Mouse (Mus musculus) midbrain, postnatal 0 days (tissue): ENCODE results near the gene Rita1. TPM values are rescaled to one million over a fixed set of nuclear protein-coding genes. Genes with fewer than 3 reads are reported as not detected.

Experiments
- ATAC-seq: fragments of 200-750 bp; cut with Nextera tagmentation; 2 replicates; pipeline ENCODE4 v1.8.0; 2017; ENCODE audit warnings: moderate number of reproducible peaks, mild to moderate bottlenecking, moderate TSS enrichment, moderate library complexity; ENCODE audit not compliant: low FRiP score
- DNase-seq: peaks from one replicate; pipeline ENCODE4 v3.0.0-alpha.2; 2015; ENCODE audit warnings: low spot score
- H3K27ac ChIP-seq: fragments of 300-500 bp; sonication (generic); 2 replicates; pipeline ENCODE4 v1.5.1; 2014; ENCODE audit warnings: low read depth, mild to moderate bottlenecking, low read length, mixed read lengths
- H3K27me3 ChIP-seq: fragments of 300-500 bp; sonication (generic); 2 replicates; pipeline ENCODE4 v1.6.1; 2014; ENCODE audit warnings: low read length, control low read depth, mixed read lengths; ENCODE audit not compliant: insufficient read depth
- H3K36me3 ChIP-seq: fragments of 300-500 bp; sonication (generic); 2 replicates; pipeline ENCODE4 v1.6.1; 2014; ENCODE audit warnings: low read length, control low read depth, mixed read lengths; ENCODE audit not compliant: insufficient read depth
- H3K4me1 ChIP-seq: fragments of 300-500 bp; sonication (generic); 2 replicates; pipeline ENCODE4 v1.6.1; 2014; ENCODE audit warnings: mild to moderate bottlenecking, control low read depth, antibody characterized with exemption, low read length, mixed read lengths; ENCODE audit not compliant: insufficient read depth
- H3K4me2 ChIP-seq: fragments of 300-500 bp; sonication (generic); 2 replicates; pipeline ENCODE4 v1.6.1; 2014; ENCODE audit warnings: low read depth, mild to moderate bottlenecking, low read length, mixed read lengths; ENCODE audit not compliant: poor library complexity, severe bottlenecking
- H3K4me3 ChIP-seq: fragments of 300-500 bp; sonication (generic); 2 replicates; pipeline ENCODE4 v1.5.1; 2014; ENCODE audit warnings: low read depth, mild to moderate bottlenecking, low read length, moderate library complexity
- H3K9ac ChIP-seq: fragments of 300-500 bp; sonication (generic); replicated peaks from 2 replicates; pipeline ENCODE4 v1.6.1; 2014; ENCODE audit warnings: mild to moderate bottlenecking, low read length, moderate library complexity, mixed read lengths; ENCODE audit not compliant: poor library complexity, severe bottlenecking
- H3K9me3 ChIP-seq: fragments of 300-500 bp; sonication (generic); 2 replicates; pipeline ENCODE4 v1.6.1; 2016; ENCODE audit warnings: low read length, control low read depth
- CTCF ChIP-seq: IDR thresholded peaks from 2 replicates; pipeline ENCODE4 v1.5.1; 2016; ENCODE audit warnings: antibody characterized with exemption, mild to moderate bottlenecking
- WGBS: fragments of 180-500 bp; shearing (Covaris S2); extraction: QIAGEN DNeasy Blood & Tissue Kit; methylation state at CpG from one replicate; pipeline ENCODE4 v1.1.7; 2014; 5-methylcytosine and 5-hydroxymethylcytosine counted together
- polyA plus RNA-seq: library from polyadenylated mRNA; unstranded; fragments of >200 nt; fragmentation: Nextera tagmentation; extraction: Ambion mirVana; gene quantifications from 2 replicates; pipeline ENCODE4 v1.2.1, GENCODE M21; 2015
- total RNA-seq: library from RNA; depleted of rRNA; stranded (reverse); fragments of >200 nt; gene quantifications from 2 replicates; pipeline ENCODE4 v1.2.3, GENCODE M21; 2014

Gene Rita1
- total and polyA plus RNA-seq, 2 experiments from 2014 or later: 31.4 to 43.6 TPM

DNA sequence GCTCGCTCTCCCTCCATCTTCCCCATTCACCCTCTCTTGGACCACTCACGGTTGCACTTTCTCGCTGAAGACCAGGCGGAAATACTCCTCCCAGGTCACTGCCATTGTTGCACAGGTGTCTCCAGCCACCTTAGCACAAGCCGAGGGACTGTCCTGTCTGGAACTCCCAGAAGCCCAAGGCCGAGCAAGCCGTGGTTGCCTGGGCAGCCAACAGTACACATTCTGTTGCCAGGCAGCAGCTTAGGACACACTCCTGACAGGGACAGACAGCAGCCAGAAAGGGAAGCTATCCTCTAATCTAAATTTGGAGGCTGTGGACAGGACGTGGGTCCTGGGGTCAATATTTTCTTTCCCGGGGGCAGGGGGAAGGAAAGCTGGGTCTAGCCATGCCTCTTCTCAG, 21.7 kb upstream of the Rita1 start, which contains the start of gene Cfap73:
Gene Cfap73 (minus strand): TSS at position 105 of the 400 bp plus-strand sequence.
- H3K4me1 ChIP-seq: no peaks in the 10 kb centered on the region
- no peak within 1 kb of the TSS for H3K4me2 ChIP-seq
- H3K27ac ChIP-seq: no peak within 1 kb of the TSS
- TF ChIP-seq CTCF: no peak
- no peaks in the 10 kb centered on the region for H3K36me3 ChIP-seq
- H3K4me3 ChIP-seq: no peak within 1 kb of the TSS
- H3K9ac ChIP-seq: no peak within 1 kb of the TSS
- ATAC-seq (no peak), DNase-seq (no peak)
- WGBS: 44% methylated on average over 9 of the region's 9 CpGs
- H3K27me3 ChIP-seq: no peaks in the 10 kb centered on the region
- H3K9me3 ChIP-seq: no peaks in the 10 kb centered on the region

- no peak for DNase-seq
- Histone ChIP-seq H3K9me3 (no peaks in the 10 kb centered on the region), H3K36me3 (peaks cover 12% of the 10 kb centered on the region), H3K4me2 (no peak overlapping the region), H3K27me3 (no peaks in the 10 kb centered on the region), H3K4me1 (no peaks in the 10 kb centered on the region), H3K4me3 (no peak overlapping the region), H3K9ac (no peak overlapping the region), H3K27ac (no peak overlapping the region)
- no peak for ATAC-seq
- peak; percentile 52 for TF ChIP-seq CTCF
- WGBS: 91% methylated on average over 5 of the region's 5 CpGs
Observed at GRCm38 (mm10) chr5:120631892-120632291, 19.5 kb upstream of the Rita1 start.

DNA sequence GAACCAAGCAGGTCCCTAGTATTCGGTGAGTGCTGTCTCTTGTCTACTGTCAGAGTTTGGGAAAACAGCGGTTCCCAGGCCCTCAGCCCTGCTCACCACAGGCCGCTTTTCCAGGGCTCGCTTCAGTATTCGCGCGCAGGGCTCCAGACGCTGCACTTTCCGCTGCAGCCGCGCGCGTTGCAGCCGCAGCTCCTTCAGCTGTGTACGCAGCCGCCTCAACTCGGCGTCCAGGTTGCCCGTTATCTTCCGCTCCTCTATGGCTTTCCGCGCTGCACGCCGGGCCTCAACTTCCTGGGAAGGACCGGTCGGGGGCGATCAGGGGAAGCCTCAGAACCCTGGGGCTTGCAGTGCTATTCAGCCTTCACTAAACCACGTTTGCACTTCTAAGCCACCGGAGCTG, 18.7 kb upstream of the Rita1 start:
- 0 out of 2 replicates have a peak overlapping the region, but pooled peaks have one; percentile 33 for H3K9ac ChIP-seq
- no peaks in the 10 kb centered on the region for H3K4me1 ChIP-seq
- TF ChIP-seq CTCF: no peak
- DNase-seq (peak; percentile 29), ATAC-seq (no peak)
- peaks cover 15% of the 10 kb centered on the region for H3K36me3 ChIP-seq
- H3K27me3 ChIP-seq: no peaks in the 10 kb centered on the region
- 12% methylated on average over 29 of the region's 29 CpGs for WGBS
- H3K9me3 ChIP-seq: no peaks in the 10 kb centered on the region
- no peak overlapping the region for H3K27ac ChIP-seq
- 0 out of 2 replicates have a peak overlapping the region, but pooled peaks have one; percentile 10 for H3K4me3 ChIP-seq
- H3K4me2 ChIP-seq: peak overlapping the region; percentile 49

GRCm38 (mm10) chr5:120628624-120629023, 16.2 kb upstream of the Rita1 start:
- Histone ChIP-seq H3K4me1 (no peaks in the 10 kb centered on the region), H3K4me3 (no peak overlapping the region), H3K27ac (no peak overlapping the region), H3K4me2 (no peak overlapping the region), H3K9me3 (no peaks in the 10 kb centered on the region), H3K27me3 (no peaks in the 10 kb centered on the region), H3K9ac (no peak overlapping the region), H3K36me3 (peaks cover 38% of the 10 kb centered on the region)
- DNase-seq: no peak
- TF ChIP-seq CTCF: no peak
- ATAC-seq: no peak
- 69% methylated on average over 7 of the region's 7 CpGs for WGBS

- Histone ChIP-seq H3K4me3 (no peak overlapping the region), H3K27ac (no peak overlapping the region), H3K4me2 (no peak overlapping the region), H3K36me3 (peaks cover 44% of the 10 kb centered on the region), H3K9ac (0 out of 2 replicates have a peak overlapping the region, but pooled peaks have one; percentile 24), H3K27me3 (no peaks in the 10 kb centered on the region), H3K9me3 (no peaks in the 10 kb centered on the region), H3K4me1 (no peaks in the 10 kb centered on the region)
- no peak for DNase-seq
- no peak for TF ChIP-seq CTCF
- 74% methylated on average over 15 of the region's 15 CpGs for WGBS
- no peak for ATAC-seq
Observed at GRCm38 (mm10) chr5:120627515-120628300, 15.3 kb upstream of the Rita1 start.

DNA sequence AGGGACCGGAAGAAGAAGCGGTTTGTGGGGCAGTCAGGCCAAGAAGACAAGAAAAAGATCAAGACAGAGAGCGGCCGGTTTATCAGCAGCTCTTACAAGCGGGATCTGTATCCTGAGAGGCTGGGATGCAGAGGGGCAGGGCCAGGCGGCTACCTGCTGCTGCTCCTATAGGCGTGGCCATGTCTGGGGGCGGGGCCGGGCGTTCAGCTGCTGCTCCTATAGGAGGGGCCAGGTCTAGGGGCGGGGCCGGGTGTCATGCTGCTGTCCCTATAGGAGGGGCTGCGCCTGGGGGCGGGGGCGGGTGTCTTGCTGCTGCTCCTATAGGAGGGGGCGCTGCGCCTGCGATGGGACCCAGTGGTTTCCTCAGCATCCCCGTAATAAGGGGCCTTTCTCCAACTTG, 14.0 kb upstream of the Rita1 start:
- no peak overlapping the region for H3K4me2 ChIP-seq
- peaks cover 47% of the 10 kb centered on the region for H3K36me3 ChIP-seq
- DNase-seq (no peak), ATAC-seq (no peak)
- no peak overlapping the region for H3K4me3 ChIP-seq
- WGBS: 30% methylated on average over 19 of the region's 19 CpGs
- H3K27me3 ChIP-seq: no peaks in the 10 kb centered on the region
- no peak overlapping the region for H3K9ac ChIP-seq
- no peaks in the 10 kb centered on the region for H3K9me3 ChIP-seq
- H3K4me1 ChIP-seq: no peaks in the 10 kb centered on the region
- no peak for TF ChIP-seq CTCF
- no peak overlapping the region for H3K27ac ChIP-seq
